Mouse (Mus musculus): ENCODE measurements around the gene Thop1.

The Thop1 gene

DNA sequence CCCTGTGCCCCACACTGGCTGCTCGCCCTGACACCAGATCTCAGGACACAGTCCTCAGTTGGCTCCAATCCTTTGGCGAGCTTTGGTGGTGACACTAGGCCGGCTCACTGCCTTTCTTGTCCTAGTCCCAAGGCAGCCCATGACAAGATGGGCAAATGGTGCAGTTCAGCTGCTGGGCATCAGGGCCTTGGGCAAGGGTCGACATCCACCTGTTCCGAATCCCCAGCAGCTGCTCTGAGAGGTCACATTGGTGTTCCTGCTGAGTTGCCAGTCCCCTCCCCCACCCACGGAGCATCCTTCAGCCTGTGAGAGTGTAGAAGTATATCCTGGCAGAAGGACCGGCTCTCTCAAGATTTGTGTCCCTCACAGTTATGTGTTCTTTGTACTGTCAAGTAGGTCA is 50.8 kb downstream of the Thop1 start:
- no peak for DNase-seq

DNA sequence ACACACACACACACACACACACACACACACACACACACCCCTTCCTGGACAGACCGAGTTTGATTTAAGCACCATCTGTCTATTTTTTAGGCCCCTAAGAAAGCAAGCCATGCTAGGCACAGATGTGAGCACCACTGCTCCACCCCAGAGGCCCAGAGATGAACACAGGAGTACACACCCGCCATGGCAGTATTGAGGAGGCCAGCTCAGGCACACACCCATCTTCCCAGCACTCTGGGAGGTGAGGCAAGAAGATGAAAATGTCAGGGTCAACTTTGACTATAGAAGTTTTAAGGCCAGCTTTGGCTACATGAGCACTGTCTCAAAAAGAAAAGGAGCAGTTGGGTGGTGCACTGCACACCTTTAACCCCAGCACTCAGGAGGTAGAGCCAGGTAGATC is 53.1 kb downstream of the Thop1 start:
- no peak for DNase-seq

DNA sequence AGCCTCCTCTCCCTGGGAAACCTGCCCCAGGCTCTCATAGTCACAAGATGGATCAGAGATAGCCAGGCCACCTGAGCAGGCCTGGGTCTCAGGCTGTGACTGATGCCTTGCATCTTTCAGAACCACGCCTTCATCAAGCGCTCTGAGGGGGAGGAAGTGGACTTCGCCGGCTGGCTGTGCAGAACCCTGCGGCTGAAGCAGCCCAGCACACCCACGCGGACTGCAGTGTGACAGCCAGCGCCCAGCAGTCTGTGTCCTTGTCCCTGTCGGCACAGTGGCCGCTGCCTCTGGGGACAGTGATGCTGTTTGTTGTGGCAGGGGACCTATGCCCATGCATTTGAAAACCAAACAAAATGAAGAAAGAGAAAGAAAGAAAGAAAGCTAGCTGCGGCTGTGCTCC is 53.7 kb downstream of the Thop1 start:
- no peak for DNase-seq
